Mouse (Mus musculus) hindbrain, embryonic 14.5 days (tissue): ENCODE results near the gene Pknox2. TPM values are rescaled to one million over a fixed set of nuclear protein-coding genes. Genes with fewer than 3 reads are reported as not detected.

ENCODE experiments used
- ATAC-seq: fragments of 200-750 bp; cut with Nextera tagmentation; 2 replicates; pipeline ENCODE4 v1.8.0; 2017; ENCODE audit warnings: moderate number of reproducible peaks, mild to moderate bottlenecking, moderate TSS enrichment, moderate library complexity; ENCODE audit not compliant: low FRiP score
- DNase-seq: peaks from one replicate; pipeline ENCODE4 v3.0.0-alpha.2; 2015; ENCODE audit warnings: low spot score
- H3K27ac ChIP-seq: fragments of 300-500 bp; sonication (generic); 2 replicates; pipeline ENCODE4 v1.5.1; 2014; ENCODE audit warnings: mild to moderate bottlenecking, moderate library complexity
- H3K27me3 ChIP-seq: fragments of 300-500 bp; sonication (generic); 2 replicates; pipeline ENCODE4 v1.6.1; 2014; ENCODE audit warnings: mild to moderate bottlenecking, low read length, mixed read lengths; ENCODE audit not compliant: control insufficient read depth, insufficient read depth
- H3K36me3 ChIP-seq: fragments of 300-500 bp; sonication (generic); replicated peaks from 2 replicates; pipeline ENCODE4 v1.6.1; 2014; ENCODE audit not compliant: control insufficient read depth, insufficient read depth
- H3K4me1 ChIP-seq: fragments of 300-500 bp; sonication (generic); replicated peaks from 2 replicates; pipeline ENCODE4 v1.6.1; 2014; ENCODE audit warnings: antibody characterized with exemption, low read length, mixed read lengths; ENCODE audit not compliant: control insufficient read depth, insufficient read depth
- H3K4me2 ChIP-seq: fragments of 300-500 bp; sonication (generic); replicated peaks from 2 replicates; pipeline ENCODE4 v1.6.1; 2014; ENCODE audit warnings: mild to moderate bottlenecking, moderate library complexity
- H3K4me3 ChIP-seq: fragments of 300-500 bp; sonication (generic); replicated peaks from 2 replicates; pipeline ENCODE4 v1.5.1; 2014; ENCODE audit warnings: mild to moderate bottlenecking, low read length
- H3K9ac ChIP-seq: fragments of 300-500 bp; sonication (generic); 2 replicates; pipeline ENCODE4 v1.6.1; 2014
- H3K9me3 ChIP-seq: fragments of 300-500 bp; sonication (generic); 2 replicates; pipeline ENCODE4 v1.6.1; 2016; ENCODE audit warnings: low read length; ENCODE audit not compliant: control insufficient read depth
- WGBS: fragments of 180-500 bp; shearing (Covaris S2); extraction: QIAGEN DNeasy Blood & Tissue Kit; methylation state at CpG from one replicate; pipeline ENCODE4 v1.1.7; 2014; 5-methylcytosine and 5-hydroxymethylcytosine counted together
- polyA plus RNA-seq: library from polyadenylated mRNA; unstranded; fragments of >200 nt; fragmentation: Nextera tagmentation; extraction: Ambion mirVana; gene quantifications from 2 replicates; pipeline ENCODE4 v1.2.1, GENCODE M21; 2014

Gene Pknox2
- polyA plus RNA-seq, 1 experiment from 2014 or later, result 25.8 TPM

- H3K4me1 ChIP-seq, result peaks cover 19% of the 10 kb centered on the region
- H3K27ac ChIP-seq, result peak overlapping the region; percentile 60
- peaks cover 7% of the 10 kb centered on the region; the same call in 1 of the 2 replicates for H3K36me3 ChIP-seq
- H3K4me3 ChIP-seq, result no peak overlapping the region
- no peak overlapping the region for H3K4me2 ChIP-seq
- DNase-seq (no peak), ATAC-seq (peak; percentile 18)
- H3K27me3 ChIP-seq, result no peaks in the 10 kb centered on the region
- H3K9me3 ChIP-seq, result no peaks in the 10 kb centered on the region
- 64% methylated on average over 2 of the region's 2 CpGs for WGBS
- no peak overlapping the region for H3K9ac ChIP-seq
Observed at GRCm38 (mm10) chr9:36951133-36951484, 196.1 kb downstream of the Pknox2 start.

DNA sequence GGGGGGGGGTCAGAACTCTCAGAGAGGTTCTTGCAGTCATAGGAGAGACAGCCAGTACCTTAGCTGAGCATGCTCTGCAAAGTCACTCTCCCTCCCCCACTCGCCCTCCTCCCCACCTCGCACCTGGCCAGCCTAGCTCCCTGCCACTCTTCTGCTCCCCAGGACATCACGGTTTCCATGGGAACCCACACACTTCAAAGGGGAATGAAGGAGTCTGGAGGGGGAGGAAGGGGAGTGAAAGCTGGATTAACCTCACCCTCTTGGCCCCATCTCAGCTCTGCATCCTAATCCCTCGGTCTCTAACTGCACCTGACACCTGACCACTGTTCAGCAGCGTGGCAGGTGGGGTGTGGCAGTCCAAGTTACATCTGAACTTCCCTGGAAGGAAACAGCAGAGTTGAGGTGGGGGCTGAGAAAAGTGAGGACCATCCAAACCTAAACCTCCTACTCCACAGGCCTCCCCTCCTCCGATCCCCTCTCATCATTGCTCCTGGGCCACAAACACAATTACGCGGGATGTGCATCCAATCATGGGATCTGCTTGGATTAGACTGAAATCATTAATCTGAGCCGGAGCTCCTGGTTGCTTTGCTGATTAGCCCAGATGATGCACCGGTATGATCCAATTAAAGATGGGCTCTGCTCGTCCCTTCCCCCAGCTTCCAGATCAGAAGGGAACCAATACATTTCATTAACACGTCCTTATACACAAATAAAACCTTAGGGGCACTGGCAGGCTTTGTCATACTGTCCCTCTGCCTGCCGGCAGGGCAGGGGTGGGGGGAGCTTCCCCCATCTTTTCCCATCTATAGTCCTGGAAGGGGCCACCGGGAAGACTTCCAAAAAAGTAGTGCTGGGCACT lies 196.7 kb downstream of the Pknox2 start:
- no peaks in the 10 kb centered on the region for H3K27me3 ChIP-seq
- peak overlapping the region; percentile 60 for H3K27ac ChIP-seq
- no peak overlapping the region for H3K4me3 ChIP-seq
- no peaks in the 10 kb centered on the region for H3K9me3 ChIP-seq
- peaks cover 19% of the 10 kb centered on the region for H3K4me1 ChIP-seq
- ATAC-seq (peak; percentile 69), DNase-seq (no peak)
- no peak overlapping the region for H3K9ac ChIP-seq
- peaks cover 7% of the 10 kb centered on the region; the same call in 1 of the 2 replicates for H3K36me3 ChIP-seq
- WGBS, result 11% methylated on average over 14 of the region's 14 CpGs
- peak overlapping the region; percentile 13; the same call in 1 of the 2 replicates for H3K4me2 ChIP-seq

DNA sequence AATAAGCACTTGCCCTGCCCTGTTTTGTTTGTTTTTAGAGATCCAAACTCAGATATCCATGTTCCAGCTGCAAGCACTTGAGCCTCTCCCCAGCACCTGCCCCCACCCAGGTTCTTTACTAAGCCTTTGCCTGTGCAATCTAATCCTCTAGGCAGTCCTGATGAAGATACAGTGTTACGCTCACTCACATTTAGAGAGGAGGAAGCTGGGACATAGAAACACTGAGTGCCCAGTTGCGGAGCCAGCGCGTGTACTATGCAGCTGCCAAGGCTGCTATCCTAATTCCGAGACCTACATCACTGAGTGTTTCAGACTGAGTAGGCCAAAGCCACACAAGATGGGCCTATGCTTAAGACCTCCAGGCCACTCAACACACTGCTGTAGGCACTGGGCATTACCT lies 199.0 kb downstream of the Pknox2 start:
- ATAC-seq, result no peak
- no peak overlapping the region for H3K9ac ChIP-seq
- H3K4me3 ChIP-seq, result no peak overlapping the region
- no peaks in the 10 kb centered on the region for H3K27me3 ChIP-seq
- H3K27ac ChIP-seq, result no peak overlapping the region
- 92% methylated on average over 5 of the region's 5 CpGs for WGBS
- no peaks in the 10 kb centered on the region; the same call in 1 of the 2 replicates for H3K36me3 ChIP-seq
- no peak for DNase-seq
- no peak overlapping the region for H3K4me2 ChIP-seq
- no peaks in the 10 kb centered on the region for H3K9me3 ChIP-seq
- peaks cover 19% of the 10 kb centered on the region for H3K4me1 ChIP-seq

DNA sequence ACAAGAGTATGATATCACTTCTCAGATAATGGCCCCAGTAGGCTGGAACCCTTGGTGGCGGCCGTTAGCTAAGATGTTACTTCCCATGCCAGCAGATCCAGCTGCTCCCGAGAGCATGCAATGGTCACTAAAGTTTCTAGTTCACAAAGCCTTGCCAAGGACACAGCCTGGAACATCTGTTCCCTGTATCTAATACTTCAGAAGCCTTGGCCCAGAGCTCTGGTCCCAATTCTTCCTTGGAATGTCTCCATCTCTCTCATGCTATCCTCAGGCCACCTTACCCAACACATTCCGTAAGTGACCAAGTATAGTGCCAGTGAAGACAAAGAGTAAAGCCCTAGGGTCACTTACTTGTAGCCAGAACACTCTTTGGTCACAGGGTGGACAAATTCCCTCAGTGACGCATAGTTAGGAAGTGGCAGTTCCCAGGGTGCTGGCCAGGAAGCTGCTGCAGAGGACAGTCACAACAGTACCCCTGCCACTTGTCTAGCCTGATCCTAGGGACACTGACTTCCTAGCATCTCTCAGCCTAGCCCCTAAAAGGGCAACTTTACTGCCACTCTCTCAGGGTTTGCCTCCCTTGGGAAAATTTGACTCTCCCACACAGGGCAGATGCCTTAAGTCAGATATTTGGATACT lies 200.0 kb downstream of the Pknox2 start:
- H3K9ac ChIP-seq, result no peak overlapping the region
- no peaks in the 10 kb centered on the region for H3K27me3 ChIP-seq
- no peak overlapping the region for H3K4me2 ChIP-seq
- no peaks in the 10 kb centered on the region; the same call in 1 of the 2 replicates for H3K36me3 ChIP-seq
- H3K4me1 ChIP-seq, result peaks cover 19% of the 10 kb centered on the region
- 94% methylated on average over 5 of the region's 5 CpGs for WGBS
- no peak for DNase-seq
- no peak overlapping the region for H3K4me3 ChIP-seq
- ATAC-seq, result no peak
- no peaks in the 10 kb centered on the region for H3K9me3 ChIP-seq
- H3K27ac ChIP-seq, result no peak overlapping the region

GRCm38 (mm10) chr9:36944843-36945242 lies 202.4 kb downstream of the Pknox2 start:
- H3K9ac ChIP-seq, result no peak overlapping the region
- no peaks in the 10 kb centered on the region for H3K27me3 ChIP-seq
- no peak overlapping the region for H3K4me3 ChIP-seq
- ATAC-seq, result no peak
- H3K36me3 ChIP-seq, result no peaks in the 10 kb centered on the region
- WGBS, result 77% methylated on average over 7 of the region's 7 CpGs
- no peaks in the 10 kb centered on the region for H3K9me3 ChIP-seq
- no peak overlapping the region for H3K27ac ChIP-seq
- H3K4me1 ChIP-seq, result peaks cover 11% of the 10 kb centered on the region
- no peak for DNase-seq
- no peak overlapping the region for H3K4me2 ChIP-seq

DNA sequence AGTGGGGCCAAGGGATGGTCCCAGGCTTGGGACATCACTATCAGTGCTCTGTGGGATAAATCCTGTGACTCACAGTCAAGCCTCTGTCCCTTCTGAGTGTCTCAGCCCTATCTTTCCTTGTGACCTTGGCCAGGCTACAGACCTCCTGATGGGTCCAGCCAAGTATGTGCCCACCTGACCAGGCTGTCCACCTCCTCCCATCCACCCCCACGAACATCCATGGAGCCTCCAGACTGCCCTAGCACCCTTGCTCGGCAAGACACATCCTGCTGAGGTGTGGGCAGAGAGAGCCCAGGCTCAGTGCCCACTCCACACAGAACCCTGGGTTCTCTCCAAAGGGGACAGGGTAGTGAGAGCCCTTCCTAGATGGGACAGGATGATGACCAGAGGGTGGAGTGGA lies 204.6 kb downstream of the Pknox2 start:
- Histone ChIP-seq H3K9ac (no peak overlapping the region), H3K4me2 (no peak overlapping the region), H3K27ac (no peak overlapping the region), H3K4me1 (peaks cover 32% of the 10 kb centered on the region), H3K9me3 (no peaks in the 10 kb centered on the region), H3K4me3 (no peak overlapping the region), H3K36me3 (no peaks in the 10 kb centered on the region), H3K27me3 (no peaks in the 10 kb centered on the region)
- WGBS, result 95% methylated on average over 2 of the region's 2 CpGs
- no peak for DNase-seq
- no peak for ATAC-seq

- 80% methylated on average over 4 of the region's 4 CpGs for WGBS
- ATAC-seq (no peak), DNase-seq (no peak)
- Histone ChIP-seq H3K36me3 (no peaks in the 10 kb centered on the region), H3K9me3 (no peaks in the 10 kb centered on the region), H3K4me3 (no peak overlapping the region), H3K27ac (no peak overlapping the region), H3K27me3 (no peaks in the 10 kb centered on the region), H3K4me1 (peaks cover 32% of the 10 kb centered on the region), H3K4me2 (no peak overlapping the region), H3K9ac (no peak overlapping the region)
Observed at GRCm38 (mm10) chr9:36942131-36942530, 205.1 kb downstream of the Pknox2 start.

GRCm38 (mm10) chr9:36941565-36941964 lies 205.6 kb downstream of the Pknox2 start:
- DNase-seq (no peak), ATAC-seq (no peak)
- Histone ChIP-seq H3K4me2 (no peak overlapping the region), H3K27ac (no peak overlapping the region), H3K36me3 (no peaks in the 10 kb centered on the region), H3K4me1 (peaks cover 32% of the 10 kb centered on the region), H3K9ac (no peak overlapping the region), H3K4me3 (no peak overlapping the region), H3K9me3 (no peaks in the 10 kb centered on the region), H3K27me3 (no peaks in the 10 kb centered on the region)
- 24% methylated on average over 5 of the region's 5 CpGs for WGBS

- ATAC-seq (peak; percentile 70), DNase-seq (no peak)
- no peaks in the 10 kb centered on the region for H3K36me3 ChIP-seq
- H3K4me1 ChIP-seq, result peaks cover 32% of the 10 kb centered on the region
- no peaks in the 10 kb centered on the region for H3K9me3 ChIP-seq
- WGBS, result 36% methylated on average over 8 of the region's 8 CpGs
- 0 out of 2 replicates have a peak overlapping the region, but pooled peaks have one; percentile 12 for H3K9ac ChIP-seq
- no peak overlapping the region for H3K4me2 ChIP-seq
- H3K27me3 ChIP-seq, result no peaks in the 10 kb centered on the region
- H3K4me3 ChIP-seq, result no peak overlapping the region
- H3K27ac ChIP-seq, result peak overlapping the region; percentile 77
Observed at GRCm38 (mm10) chr9:36938601-36939078, 208.6 kb downstream of the Pknox2 start.
